Mouse (Mus musculus) left cerebral cortex, adult 2 months (tissue): ENCODE results near the gene Dut. TPM values are rescaled to one million over a fixed set of nuclear protein-coding genes. Genes with fewer than 3 reads are reported as not detected.
A peak's percentile ranks its signal among the peaks of the same experiment; 100 is the strongest.

Experiments used
- DNase-seq, 2 experiments: peaks; one replicate each; pipeline ENCODE4 v3.0.0; 2021 to 2022; ENCODE audit warnings: low spot score in 2 of 2, mixed read lengths in 1 of 2; ENCODE audit errors: extremely low spot score in 1 of 2
- H3K27ac ChIP-seq: fragments of 200-600 bp; 2 replicates; pipeline ENCODE4 v1.8.1; 2022
- H3K4me3 ChIP-seq: fragments of 200-600 bp; 2 replicates; pipeline ENCODE4 v1.8.1; 2022
- CTCF ChIP-seq: fragments of 200-600 bp; IDR thresholded peaks from 2 replicates; pipeline ENCODE4 v1.8.1; 2022; ENCODE audit warnings: antibody characterized with exemption, mild to moderate bottlenecking, moderate library complexity
- intact Hi-C: fragments of 180-260 bp; cut with DNase I; formaldehyde crosslinking; loops from one replicate; pipeline ENCODE4 v1.15.1; 2025
- total RNA-seq, 2 experiments: library from RNA; stranded (reverse); gene quantifications; 2 replicates each; pipeline ENCODE4 v1.2.3; 2021

The Dut gene
- total RNA-seq, 2 experiments from 2014 or later: 23.7 to 26.7 TPM

DNA sequence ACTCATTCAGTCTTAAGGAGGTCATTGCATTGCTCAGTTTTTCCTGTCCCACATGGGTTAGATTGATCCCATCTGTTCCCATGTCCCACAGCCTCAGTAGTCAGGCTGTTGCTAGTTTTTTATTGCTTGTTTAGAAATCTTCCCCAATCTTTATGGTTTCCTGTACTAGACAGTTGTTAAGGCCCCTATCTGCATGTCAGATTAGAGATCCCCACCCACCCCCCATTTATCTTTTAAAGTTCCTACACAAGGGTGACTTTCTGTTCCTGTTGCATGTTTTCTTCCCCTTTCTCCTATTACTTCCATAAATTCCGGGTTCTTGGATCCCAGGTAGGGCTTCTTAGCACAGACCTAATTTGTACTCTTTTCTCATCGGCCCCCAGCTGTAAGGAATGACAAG is 13.5 kb upstream of the Dut start:
- intact Hi-C loops: no loop called here
- Histone ChIP-seq H3K4me3 (no peak overlapping the region), H3K27ac (no peak overlapping the region)
- DNase-seq: no peak
- TF ChIP-seq CTCF: no peak

DNA sequence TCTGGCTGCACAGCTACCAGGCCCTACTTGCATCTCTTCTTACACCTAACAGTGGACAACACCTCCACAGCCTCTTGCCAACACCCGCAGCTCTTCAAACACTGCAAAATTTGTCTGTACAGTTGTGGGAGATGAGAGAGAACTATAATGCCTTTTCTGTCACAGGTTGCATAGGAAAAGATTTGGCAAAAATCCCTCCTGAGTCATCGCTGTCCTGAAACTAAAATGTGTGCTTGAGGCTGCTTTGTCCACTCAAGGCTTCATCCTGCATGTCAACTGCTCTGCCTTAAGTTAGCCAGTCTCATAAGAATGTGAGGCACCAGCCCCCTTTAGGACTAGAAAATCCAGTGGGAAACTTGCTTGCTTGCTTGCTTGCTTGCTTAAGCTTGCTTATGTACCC is 12.9 kb upstream of the Dut start:
- TF ChIP-seq CTCF: no peak
- Histone ChIP-seq H3K4me3 (no peak overlapping the region), H3K27ac (no peak overlapping the region)
- intact Hi-C loops: no loop called here
- DNase-seq: no peak

DNA sequence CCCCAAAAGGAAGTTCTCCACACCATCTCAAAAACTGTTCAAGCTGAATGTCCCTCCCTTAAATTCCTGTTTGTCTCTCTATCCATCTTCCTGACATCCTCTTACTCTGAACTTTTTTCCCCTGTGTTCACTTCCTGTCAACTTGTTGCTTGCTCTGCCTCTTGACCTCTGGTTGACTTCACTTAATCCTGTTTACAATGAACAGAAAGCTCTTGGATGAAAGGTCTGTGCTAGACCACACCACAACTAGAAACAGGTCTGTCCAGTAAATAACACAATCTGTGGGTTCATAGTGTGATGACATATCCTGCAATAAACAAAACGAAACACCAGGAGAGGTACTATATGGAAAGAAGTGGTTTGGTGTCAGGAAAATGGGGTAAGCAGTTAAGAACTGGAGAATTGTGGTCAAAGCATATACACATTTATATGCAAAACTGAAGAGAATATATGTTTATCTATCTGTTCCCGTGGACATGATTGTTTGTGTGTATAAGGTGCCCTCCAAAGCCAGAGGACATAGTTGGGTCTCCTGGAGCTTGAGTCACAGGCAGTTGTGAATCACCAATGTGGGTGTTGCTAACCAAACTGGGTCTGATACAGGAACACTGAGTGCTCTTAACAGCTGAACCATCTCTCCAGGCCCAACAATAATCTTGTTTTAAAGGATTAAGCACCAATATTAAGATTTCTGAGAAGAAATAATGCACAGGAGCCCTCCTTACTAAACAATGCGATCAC is 1.3 kb upstream of the Dut start:
- intact Hi-C loops: no loop called here
- TF ChIP-seq CTCF: no peak
- no peak for DNase-seq
- no peak overlapping the region for H3K4me3 ChIP-seq
- H3K27ac ChIP-seq: no peak overlapping the region

DNA sequence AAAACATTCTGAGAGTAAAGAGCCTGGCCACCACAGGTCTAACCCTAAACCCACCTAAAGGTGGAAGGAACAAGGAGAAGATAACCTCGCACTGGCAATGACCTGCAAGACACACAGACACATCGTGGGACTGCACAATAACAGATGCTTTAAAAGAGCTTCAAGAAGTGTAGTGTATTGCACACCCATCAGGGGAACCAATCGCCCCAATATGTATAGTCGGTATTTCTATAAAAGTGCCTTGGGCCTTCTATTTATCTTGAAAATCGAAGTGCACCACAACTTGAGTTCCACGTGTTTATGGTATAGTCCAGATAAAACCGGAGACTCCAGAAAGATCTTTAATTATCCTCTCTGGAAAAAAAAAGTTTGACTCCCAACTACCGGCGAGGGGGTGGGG is 321 bp upstream of the Dut start:
- Histone ChIP-seq H3K4me3 (peak overlapping the region; percentile 80), H3K27ac (0 out of 2 replicates have a peak overlapping the region, but pooled peaks have one; percentile 24)
- intact Hi-C loops: no loop called here
- TF ChIP-seq CTCF: no peak
- no peak for DNase-seq

DNA sequence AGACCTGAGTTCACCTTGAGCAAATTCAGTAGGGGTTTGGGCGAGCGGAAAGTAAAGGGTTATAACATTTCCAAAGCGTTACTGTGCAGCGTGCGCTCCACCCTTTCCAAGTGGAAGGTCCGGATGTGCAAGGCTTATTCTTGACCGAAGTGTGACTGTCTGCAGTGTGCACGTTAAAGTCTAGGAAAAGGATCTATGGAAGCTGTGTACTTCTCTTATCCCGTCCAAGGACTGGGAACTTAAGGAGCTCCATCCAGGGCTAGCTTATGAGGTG is 909 bp downstream of the Dut start:
- H3K27ac ChIP-seq: peak overlapping the region; percentile 76
- peak overlapping the region; percentile 80 for H3K4me3 ChIP-seq
- TF ChIP-seq CTCF: no peak
- intact Hi-C loops: no loop called here
- DNase-seq: no peak

- Histone ChIP-seq H3K4me3 (peak overlapping the region; percentile 80), H3K27ac (no peak overlapping the region; the same call in 1 of the 2 replicates)
- intact Hi-C loops: no loop called here
- DNase-seq: no peak
- TF ChIP-seq CTCF: no peak
Observed at GRCm38 (mm10) chr2:125248256-125248655, 1.3 kb downstream of the Dut start.

- Histone ChIP-seq H3K4me3 (no peak overlapping the region), H3K27ac (no peak overlapping the region)
- no peak for TF ChIP-seq CTCF
- intact Hi-C loops: no loop called here
- no peak for DNase-seq
Observed at GRCm38 (mm10) chr2:125249339-125249738, 2.3 kb downstream of the Dut start.

GRCm38 (mm10) chr2:125249874-125250273 is 2.9 kb downstream of the Dut start:
- DNase-seq: no peak
- peak; percentile 14; the same call in 1 of the 2 replicates for TF ChIP-seq CTCF
- Histone ChIP-seq H3K4me3 (no peak overlapping the region), H3K27ac (no peak overlapping the region)
- intact Hi-C loops: no loop called here

DNA sequence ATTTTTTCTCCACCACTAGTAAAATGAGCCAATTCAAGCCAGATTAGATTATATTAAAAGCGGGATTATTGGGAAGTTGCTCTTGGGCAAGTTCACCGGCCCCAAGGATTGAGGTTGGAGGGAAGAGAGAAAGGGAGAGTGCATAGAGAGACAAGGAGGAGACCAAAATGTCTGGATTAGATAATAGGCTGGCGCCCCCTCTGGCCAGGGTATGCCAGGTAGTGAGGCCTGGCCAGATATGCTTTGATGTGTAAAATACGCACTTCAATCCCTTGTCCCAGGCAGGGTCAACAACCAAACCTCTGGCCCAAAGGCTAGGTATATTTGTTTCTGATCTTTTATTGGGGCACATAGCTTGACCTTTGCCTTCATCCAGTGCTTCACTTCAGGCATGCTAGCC is 4.8 kb downstream of the Dut start:
- no peak for TF ChIP-seq CTCF
- intact Hi-C loops: no loop called here
- DNase-seq: no peak
- no peak overlapping the region for H3K4me3 ChIP-seq
- H3K27ac ChIP-seq: no peak overlapping the region

DNA sequence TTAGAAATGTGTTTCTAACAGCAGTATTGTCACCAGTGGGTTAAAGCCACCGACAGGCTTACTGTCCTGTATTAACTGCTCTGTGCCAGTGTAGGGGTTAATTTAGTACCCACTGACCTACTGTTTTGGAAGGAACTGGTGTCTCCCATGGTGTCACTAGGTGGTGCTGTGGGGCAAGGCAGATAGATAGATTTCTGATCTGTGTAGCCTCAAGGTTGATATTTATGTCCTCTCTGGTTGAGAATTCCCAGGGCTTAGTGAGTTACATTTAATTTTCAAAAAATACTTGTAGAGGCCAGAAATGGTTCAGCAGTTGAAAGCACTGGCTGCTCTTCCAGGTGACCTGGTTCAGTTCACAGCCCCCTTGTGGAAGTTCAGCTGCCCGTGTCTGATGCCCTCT is 5.3 kb downstream of the Dut start:
- Histone ChIP-seq H3K4me3 (no peak overlapping the region), H3K27ac (no peak overlapping the region)
- TF ChIP-seq CTCF: peak; percentile 63
- intact Hi-C loops: no loop called here
- peak in 1 of 2 experiments; percentile 50 for DNase-seq

DNA sequence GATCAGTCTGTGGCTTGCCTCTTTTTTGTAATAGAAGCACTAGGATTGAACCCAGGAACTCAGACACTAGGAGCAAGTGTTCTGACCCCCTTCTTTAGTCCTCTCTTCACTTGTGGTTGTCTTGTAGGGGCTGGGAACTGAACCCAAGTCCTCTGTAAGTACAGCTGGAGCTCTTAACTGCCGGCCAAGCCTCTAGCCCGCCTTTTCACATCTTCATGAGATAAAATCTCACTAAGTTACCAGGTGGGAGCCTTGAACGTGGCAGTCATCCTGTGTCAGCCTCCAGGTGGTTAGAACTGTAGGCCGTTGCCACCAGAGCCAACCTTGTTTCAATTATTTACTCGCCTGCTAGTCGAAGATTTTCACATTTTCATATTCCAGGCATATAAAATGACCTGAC is 6.7 kb downstream of the Dut start:
- intact Hi-C loops: no loop called here
- Histone ChIP-seq H3K27ac (no peak overlapping the region), H3K4me3 (no peak overlapping the region)
- no peak for DNase-seq
- TF ChIP-seq CTCF: no peak

GRCm38 (mm10) chr2:125254630-125255029 is 7.6 kb downstream of the Dut start:
- Histone ChIP-seq H3K4me3 (no peak overlapping the region), H3K27ac (no peak overlapping the region)
- TF ChIP-seq CTCF: no peak
- intact Hi-C loops: no loop called here
- no peak for DNase-seq

GRCm38 (mm10) chr2:125255886-125256285 is 8.9 kb downstream of the Dut start:
- intact Hi-C loops: no loop called here
- TF ChIP-seq CTCF: no peak
- DNase-seq: no peak
- Histone ChIP-seq H3K27ac (no peak overlapping the region), H3K4me3 (no peak overlapping the region)
